Mouse (Mus musculus) megakaryocyte, embryonic 14.5 days (primary cell): ENCODE measurements around the gene Ubqln4.

ENCODE experiments used
- FLI1 ChIP-seq: IDR thresholded peaks from 2 replicates; pipeline ENCODE4 v1.6.1; 2012; ENCODE audit warnings: low read length, inconsistent platforms, mixed read lengths
- GATA1 ChIP-seq: IDR thresholded peaks from 3 replicates; pipeline ENCODE4 v1.6.1; 2012; ENCODE audit warnings: mixed read lengths, low read length, inconsistent platforms, borderline replicate concordance

- no peak for TF ChIP-seq GATA1
- no peak for TF ChIP-seq FLI1
Measured at GRCm38 (mm10) chr3:88532299-88532674, 21.3 kb upstream of the Ubqln4 start, which contains the start of gene Mex3a.
